Mouse (Mus musculus): ENCODE data around the gene Cutc. TPM values are rescaled to one million over a fixed set of nuclear protein-coding genes. Genes with fewer than 3 reads are reported as not detected.

The Cutc gene
- polyA plus RNA-seq (2015; fragmentation: Nextera tagmentation; extraction: Ambion mirVana): 7.3 and 7.7 TPM in 2 replicates

GRCm38 (mm10) chr19:43752489-43753225 is at the start of gene Cutc, which contains the start of gene Cox15:
Cutc (plus strand) TSS chr19:43752996.
Cox15 (minus strand) TSS chr19:43753000.
- peak within 1 kb of the TSS; percentile 83 for H3K9ac ChIP-seq (ENCODE audit: low read depth, low read length)
- H3K4me1 ChIP-seq (ENCODE audit: control insufficient read depth, insufficient read depth, low read depth, low read length): peaks cover 6% of the 10 kb centered on the region
- peak within 1 kb of the TSS; percentile 96 for H3K27ac ChIP-seq (ENCODE audit: low read depth, low read length)
- ATAC-seq: peak; percentile 95
- WGBS: under 1% methylated on average over 62 of the region's 62 CpGs
- H3K9me3 ChIP-seq (ENCODE audit: control insufficient read depth, low read length): no peaks in the 10 kb centered on the region
- H3K4me2 ChIP-seq (ENCODE audit: low read length): peak within 1 kb of the TSS; percentile 55
- H3K36me3 ChIP-seq (ENCODE audit: control insufficient read depth, insufficient read depth, low read length): peaks cover 2% of the 10 kb centered on the region; the same call in 1 of the 2 replicates
- H3K27me3 ChIP-seq (replicated peaks; ENCODE audit: control insufficient read depth, insufficient read depth, low read length): no peaks in the 10 kb centered on the region
- peak within 1 kb of the TSS; percentile 78 for H3K4me3 ChIP-seq (ENCODE audit: low read length)

DNA sequence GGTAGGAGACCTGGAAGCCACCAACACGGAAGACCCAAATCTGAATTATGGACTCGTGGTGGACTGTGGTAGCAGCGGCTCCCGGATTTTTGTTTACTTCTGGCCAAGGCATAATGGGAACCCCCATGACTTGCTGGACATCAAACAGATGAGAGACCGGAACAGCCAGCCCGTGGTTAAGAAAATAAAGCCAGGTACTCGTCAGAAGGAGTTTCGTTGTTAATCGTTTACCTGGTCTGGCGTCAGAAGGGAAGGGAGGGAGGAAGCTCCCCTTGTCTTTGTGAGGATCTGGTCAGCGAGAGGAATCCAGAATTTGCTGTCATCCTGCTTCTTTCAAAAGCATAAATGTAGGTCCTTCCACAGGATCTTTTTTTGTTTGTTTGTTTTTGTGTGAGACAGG is 48.6 kb upstream of the Cutc start:
- 82% methylated on average over 11 of the region's 11 CpGs for WGBS
- Histone ChIP-seq H3K36me3 (ENCODE audit: control insufficient read depth, insufficient read depth, low read length) (peaks cover 29% of the 10 kb centered on the region), H3K4me2 (ENCODE audit: low read length) (no peak overlapping the region), H3K4me1 (ENCODE audit: control insufficient read depth, insufficient read depth, low read depth, low read length) (no peaks in the 10 kb centered on the region), H3K27me3 (replicated peaks; ENCODE audit: control insufficient read depth, insufficient read depth, low read length) (no peaks in the 10 kb centered on the region), H3K4me3 (ENCODE audit: low read length) (no peak overlapping the region), H3K9me3 (ENCODE audit: control insufficient read depth, low read length) (no peaks in the 10 kb centered on the region), H3K27ac (ENCODE audit: low read depth, low read length) (no peak overlapping the region), H3K9ac (ENCODE audit: low read depth, low read length) (no peak overlapping the region)
- ATAC-seq: no peak

DNA sequence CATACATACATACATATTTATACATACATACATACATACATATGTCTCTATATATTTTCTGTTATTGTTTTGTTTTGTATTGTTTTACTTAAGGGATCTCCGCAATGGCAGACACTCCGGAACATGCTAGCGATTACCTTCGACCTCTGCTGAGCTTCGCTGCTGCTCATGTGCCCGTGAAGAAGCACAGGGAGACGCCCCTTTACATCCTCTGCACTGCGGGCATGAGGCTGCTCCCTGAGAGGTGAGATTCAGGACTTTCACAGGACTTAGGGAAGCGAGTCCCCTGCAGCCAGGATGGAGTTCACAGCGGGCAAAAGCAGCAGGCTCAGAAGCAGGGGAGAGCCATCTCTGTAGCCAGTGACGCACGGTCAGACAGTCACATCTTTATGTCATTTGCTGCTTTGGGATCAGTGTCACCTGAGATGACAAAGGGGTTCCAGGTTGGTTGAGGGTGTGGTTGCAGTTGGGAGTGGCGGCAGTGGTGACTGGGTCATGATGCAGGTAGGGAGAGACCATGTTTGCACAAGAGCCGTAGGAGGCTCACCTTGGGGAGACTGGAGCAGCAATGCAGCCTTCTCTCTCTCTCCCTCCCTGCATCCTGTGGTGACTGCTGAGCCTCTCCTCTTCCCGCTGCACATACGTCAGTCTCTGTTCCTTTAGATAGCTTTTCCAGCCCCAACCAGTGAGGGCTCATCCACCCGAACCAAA is 47.9 kb upstream of the Cutc start:
- H3K27ac ChIP-seq (ENCODE audit: low read depth, low read length): no peak overlapping the region
- no peak overlapping the region for H3K9ac ChIP-seq (ENCODE audit: low read depth, low read length)
- H3K36me3 ChIP-seq (ENCODE audit: control insufficient read depth, insufficient read depth, low read length): peaks cover 25% of the 10 kb centered on the region
- WGBS: 94% methylated on average over 17 of the region's 17 CpGs
- no peak overlapping the region for H3K4me2 ChIP-seq (ENCODE audit: low read length)
- H3K9me3 ChIP-seq (ENCODE audit: control insufficient read depth, low read length): no peaks in the 10 kb centered on the region
- no peaks in the 10 kb centered on the region for H3K27me3 ChIP-seq (replicated peaks; ENCODE audit: control insufficient read depth, insufficient read depth, low read length)
- no peaks in the 10 kb centered on the region for H3K4me1 ChIP-seq (ENCODE audit: control insufficient read depth, insufficient read depth, low read depth, low read length)
- no peak overlapping the region for H3K4me3 ChIP-seq (ENCODE audit: low read length)
- no peak for ATAC-seq

- H3K9me3 ChIP-seq (ENCODE audit: control insufficient read depth, low read length): no peaks in the 10 kb centered on the region
- WGBS: 93% methylated on average over 7 of the region's 7 CpGs
- no peaks in the 10 kb centered on the region for H3K4me1 ChIP-seq (ENCODE audit: control insufficient read depth, insufficient read depth, low read depth, low read length)
- H3K4me3 ChIP-seq (ENCODE audit: low read length): no peak overlapping the region
- H3K27me3 ChIP-seq (replicated peaks; ENCODE audit: control insufficient read depth, insufficient read depth, low read length): no peaks in the 10 kb centered on the region
- ATAC-seq: no peak
- H3K4me2 ChIP-seq (ENCODE audit: low read length): no peak overlapping the region
- no peak overlapping the region for H3K27ac ChIP-seq (ENCODE audit: low read depth, low read length)
- peaks cover 17% of the 10 kb centered on the region for H3K36me3 ChIP-seq (ENCODE audit: control insufficient read depth, insufficient read depth, low read length)
- H3K9ac ChIP-seq (ENCODE audit: low read depth, low read length): no peak overlapping the region
These were observed 44.6 kb upstream of the Cutc start for GRCm38 (mm10) chr19:43708206-43708605.

- ATAC-seq: no peak; the same call in 1 of the 2 replicates
- H3K9ac ChIP-seq (ENCODE audit: low read depth, low read length): no peak overlapping the region
- H3K27ac ChIP-seq (ENCODE audit: low read depth, low read length): no peak overlapping the region
- WGBS: 43% methylated on average over 8 of the region's 8 CpGs
- no peak overlapping the region for H3K4me2 ChIP-seq (ENCODE audit: low read length)
- no peak overlapping the region for H3K4me3 ChIP-seq (ENCODE audit: low read length)
- no peaks in the 10 kb centered on the region for H3K4me1 ChIP-seq (ENCODE audit: control insufficient read depth, insufficient read depth, low read depth, low read length)
- no peaks in the 10 kb centered on the region for H3K27me3 ChIP-seq (replicated peaks; ENCODE audit: control insufficient read depth, insufficient read depth, low read length)
- H3K36me3 ChIP-seq (ENCODE audit: control insufficient read depth, insufficient read depth, low read length): peaks cover 17% of the 10 kb centered on the region
- H3K9me3 ChIP-seq (ENCODE audit: control insufficient read depth, low read length): no peaks in the 10 kb centered on the region
These were observed 43.5 kb upstream of the Cutc start for GRCm38 (mm10) chr19:43709317-43709716.

DNA sequence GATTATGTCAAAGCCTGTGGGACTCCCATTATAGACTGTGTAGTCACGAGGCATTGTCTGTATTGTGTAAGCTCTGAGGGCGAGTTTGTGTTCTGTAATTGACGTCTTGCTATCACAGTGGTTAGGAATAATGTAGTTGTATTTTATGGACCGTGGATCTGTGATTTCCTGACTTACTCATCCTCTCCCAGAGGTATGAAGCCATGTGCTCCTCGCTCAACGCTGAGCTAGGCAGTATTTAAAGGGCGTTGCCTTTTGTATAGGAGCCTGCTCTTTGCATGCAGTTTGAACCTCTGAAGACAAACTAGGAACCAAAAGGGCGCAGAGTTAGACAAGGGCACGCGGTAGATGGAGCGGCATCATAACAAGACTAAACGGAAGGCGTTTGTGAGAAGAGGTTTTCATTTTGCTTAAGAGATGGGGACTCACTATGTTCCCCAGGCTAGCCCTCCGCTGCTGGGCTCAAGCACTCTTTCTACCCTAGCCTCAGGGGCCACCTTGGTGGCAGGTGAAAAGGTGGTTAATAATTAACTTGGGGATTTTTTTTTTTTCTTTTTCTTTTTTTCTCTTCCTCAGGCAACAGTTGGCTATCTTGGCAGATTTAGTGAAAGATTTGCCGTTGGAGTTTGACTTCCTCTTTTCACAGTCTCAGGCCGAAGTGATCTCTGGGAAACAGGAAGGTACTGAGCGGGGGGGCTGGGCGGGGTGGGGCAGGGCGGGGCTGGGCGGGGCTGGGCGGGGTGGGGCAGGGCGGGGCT is 41.5 kb upstream of the Cutc start:
- Histone ChIP-seq H3K9me3 (ENCODE audit: control insufficient read depth, low read length) (no peaks in the 10 kb centered on the region), H3K4me2 (ENCODE audit: low read length) (no peak overlapping the region), H3K4me3 (ENCODE audit: low read length) (no peak overlapping the region), H3K9ac (ENCODE audit: low read depth, low read length) (no peak overlapping the region), H3K36me3 (ENCODE audit: control insufficient read depth, insufficient read depth, low read length) (peaks cover 3% of the 10 kb centered on the region), H3K27ac (ENCODE audit: low read depth, low read length) (no peak overlapping the region), H3K4me1 (ENCODE audit: control insufficient read depth, insufficient read depth, low read depth, low read length) (no peaks in the 10 kb centered on the region), H3K27me3 (replicated peaks; ENCODE audit: control insufficient read depth, insufficient read depth, low read length) (no peaks in the 10 kb centered on the region)
- ATAC-seq: no peak
- 61% methylated on average over 22 of the region's 22 CpGs for WGBS

- ATAC-seq: no peak
- 76% methylated on average over 5 of the region's 5 CpGs for WGBS
These were observed 40.8 kb upstream of the Cutc start for GRCm38 (mm10) chr19:43711971-43712370.

GRCm38 (mm10) chr19:43720061-43720460 is 32.7 kb upstream of the Cutc start:
- H3K9ac ChIP-seq (ENCODE audit: low read depth, low read length): no peak overlapping the region
- no peak overlapping the region for H3K4me3 ChIP-seq (ENCODE audit: low read length)
- peaks cover 11% of the 10 kb centered on the region; the same call in 1 of the 2 replicates for H3K36me3 ChIP-seq (ENCODE audit: control insufficient read depth, insufficient read depth, low read length)
- H3K4me2 ChIP-seq (ENCODE audit: low read length): no peak overlapping the region
- 93% methylated on average over 11 of the region's 11 CpGs for WGBS
- no peaks in the 10 kb centered on the region for H3K9me3 ChIP-seq (ENCODE audit: control insufficient read depth, low read length)
- H3K27me3 ChIP-seq (replicated peaks; ENCODE audit: control insufficient read depth, insufficient read depth, low read length): no peaks in the 10 kb centered on the region
- no peak for ATAC-seq
- H3K27ac ChIP-seq (ENCODE audit: low read depth, low read length): no peak overlapping the region
- no peaks in the 10 kb centered on the region for H3K4me1 ChIP-seq (ENCODE audit: control insufficient read depth, insufficient read depth, low read depth, low read length)

More at GRCm38 (mm10) chr19:43711971-43712370, 40.8 kb upstream of the Cutc start:
- H3K4me2 ChIP-seq (ENCODE audit: low read length): no peak overlapping the region
- H3K9ac ChIP-seq (ENCODE audit: low read depth, low read length): no peak overlapping the region
- H3K9me3 ChIP-seq (ENCODE audit: control insufficient read depth, low read length): no peaks in the 10 kb centered on the region
- no peaks in the 10 kb centered on the region for H3K4me1 ChIP-seq (ENCODE audit: control insufficient read depth, insufficient read depth, low read depth, low read length)
- no peaks in the 10 kb centered on the region for H3K27me3 ChIP-seq (replicated peaks; ENCODE audit: control insufficient read depth, insufficient read depth, low read length)
- H3K4me3 ChIP-seq (ENCODE audit: low read length): no peak overlapping the region
- peaks cover 2% of the 10 kb centered on the region; the same call in 1 of the 2 replicates for H3K36me3 ChIP-seq (ENCODE audit: control insufficient read depth, insufficient read depth, low read length)
- H3K27ac ChIP-seq (ENCODE audit: low read depth, low read length): no peak overlapping the region

DNA sequence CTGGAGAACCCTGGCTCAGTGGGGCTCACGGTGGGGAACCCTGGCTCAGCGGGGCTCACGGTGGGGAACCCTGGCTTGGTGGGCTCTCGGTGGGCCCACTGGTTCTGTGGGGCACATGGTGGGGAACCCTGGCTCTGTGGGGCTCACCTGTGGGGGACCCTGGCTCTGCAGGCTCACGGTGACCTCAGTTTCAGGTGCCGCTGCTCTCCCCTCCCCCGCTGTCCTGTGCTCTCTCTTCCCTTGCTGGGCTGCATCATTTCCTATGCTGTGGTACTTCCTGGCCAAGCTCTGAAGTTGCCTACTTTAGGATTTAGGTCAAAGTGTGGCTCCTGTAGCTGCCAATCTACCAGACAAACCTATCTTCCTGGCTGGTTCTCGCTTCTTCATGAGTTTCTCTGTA is 29.9 kb upstream of the Cutc start:
- Histone ChIP-seq H3K4me3 (ENCODE audit: low read length) (no peak overlapping the region), H3K27ac (ENCODE audit: low read depth, low read length) (no peak overlapping the region), H3K9me3 (ENCODE audit: control insufficient read depth, low read length) (no peaks in the 10 kb centered on the region), H3K27me3 (replicated peaks; ENCODE audit: control insufficient read depth, insufficient read depth, low read length) (no peaks in the 10 kb centered on the region), H3K4me2 (ENCODE audit: low read length) (no peak overlapping the region), H3K4me1 (ENCODE audit: control insufficient read depth, insufficient read depth, low read depth, low read length) (no peaks in the 10 kb centered on the region), H3K36me3 (ENCODE audit: control insufficient read depth, insufficient read depth, low read length) (peaks cover 26% of the 10 kb centered on the region), H3K9ac (ENCODE audit: low read depth, low read length) (no peak overlapping the region)
- ATAC-seq: no peak
- 74% methylated on average over 8 of the region's 8 CpGs for WGBS
